Mouse (Mus musculus) activated CD4-positive, CD25-positive, alpha-beta regulatory T cell, adult 9 weeks (primary cell): ENCODE measurements around the gene Vmp1. TPM values are rescaled to one million over a fixed set of nuclear protein-coding genes. Genes with fewer than 3 reads are reported as not detected.

Experiments
- polyA plus RNA-seq: library from polyadenylated mRNA; unstranded; fragments of 100-300 nt; shearing (Covaris generic); gene quantifications from one replicate; pipeline ENCODE4 v1.2.1, GENCODE M21; 2017

Vmp1 gene
- 200 TPM for polyA plus RNA-seq

DNA sequence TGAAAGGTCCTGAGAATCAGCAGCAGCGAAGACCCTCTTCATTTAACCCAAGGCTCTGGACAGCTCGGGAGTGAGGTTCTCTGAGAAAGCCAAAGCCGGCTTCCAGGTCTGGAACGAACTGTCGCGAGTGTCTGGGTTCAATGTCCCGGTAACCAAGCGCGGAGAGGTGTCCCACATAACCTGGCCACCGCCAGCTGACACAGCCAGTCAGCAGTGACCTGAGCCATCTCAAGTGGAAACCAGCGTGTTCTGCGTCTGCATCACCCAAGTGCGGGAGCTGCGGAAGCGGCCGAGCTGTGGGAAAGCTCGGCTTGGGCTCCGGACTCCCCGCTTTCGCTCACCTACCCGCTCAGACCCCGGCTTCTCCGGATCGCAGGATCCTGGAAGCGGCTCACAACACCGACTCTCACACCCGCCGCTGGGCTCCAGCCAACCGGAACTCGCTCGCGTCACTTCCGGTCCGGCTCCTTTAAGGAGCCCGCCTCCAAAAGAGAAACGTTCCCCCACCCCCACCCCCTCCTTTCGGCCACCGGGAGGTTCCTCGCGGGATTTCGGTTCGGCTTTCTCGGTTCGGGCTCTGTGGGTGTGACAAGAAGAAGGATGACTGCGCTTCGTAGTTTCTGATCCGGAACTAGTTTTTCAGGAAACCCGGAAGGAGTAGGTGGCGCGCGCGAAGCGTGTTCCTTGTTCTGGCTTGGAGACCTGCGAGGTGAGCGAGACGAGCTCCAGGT lies at the start of gene Vmp1, which contains the start of gene Ptrh2:
Vmp1 (minus strand) TSS at position 442 of the 731 bp plus-strand sequence.
Ptrh2 (plus strand) TSS at position 591 of the 731 bp plus-strand sequence.

DNA sequence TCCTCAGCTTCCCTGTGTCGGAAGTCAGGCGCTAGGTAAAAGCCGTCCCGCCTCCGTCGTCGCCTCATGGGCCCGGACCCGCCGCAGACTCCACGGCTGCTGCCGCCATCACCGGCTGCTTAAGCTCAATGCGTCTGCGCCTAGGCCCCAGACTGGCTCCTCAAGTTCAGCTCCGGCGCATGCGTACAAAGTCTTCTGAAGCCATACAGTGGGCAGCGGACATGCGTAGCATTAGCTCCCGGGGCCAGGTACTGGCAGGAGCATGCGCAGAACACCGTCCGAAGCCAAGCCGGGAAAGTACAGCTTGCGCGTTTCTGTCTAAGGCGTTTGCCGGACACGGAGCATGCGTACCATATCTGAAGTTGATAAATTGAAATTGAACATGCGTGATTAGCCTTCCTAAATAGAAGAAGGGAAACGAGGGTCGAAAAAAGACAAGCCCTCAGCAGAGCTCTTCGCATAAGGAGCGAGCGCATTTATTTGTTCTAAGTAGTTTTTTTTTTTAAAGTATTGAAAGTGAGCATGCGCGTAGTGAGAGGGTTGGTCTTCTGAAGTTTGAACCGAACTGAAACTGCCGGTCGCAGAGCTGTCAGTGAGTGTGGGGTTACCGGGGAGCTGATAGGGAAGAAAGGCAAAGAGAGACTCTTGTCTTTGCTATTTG lies 138.9 kb downstream of the Vmp1 start, which contains the start of the genes Rps6kb1 and Tubd1:
Rps6kb1 (minus strand) TSS at position 167 of the 661 bp plus-strand sequence.
Tubd1 (plus strand) TSS at position 353 of the 661 bp plus-strand sequence.

Other genes with a start within 250 kb of the Vmp1 start
- gene Rnft1, start 199.2 kb downstream of the Vmp1 start, polyA plus RNA-seq = 54.4 TPM
- gene Rps6kb1, start 139.0 kb downstream of the Vmp1 start, polyA plus RNA-seq = 55.1 TPM
- gene Tubd1, start 138.8 kb downstream of the Vmp1 start, polyA plus RNA-seq = 7.6 TPM
- 14.6 TPM for gene Ptrh2, start 149 bp upstream of the Vmp1 start, polyA plus RNA-seq
- 181 TPM for gene Cltc, start 73.7 kb upstream of the Vmp1 start, polyA plus RNA-seq
- gene Dhx40, start 123.9 kb upstream of the Vmp1 start, polyA plus RNA-seq = 41.5 TPM